Mouse (Mus musculus) heart, embryonic 11.5 days (tissue): Measurements from ENCODE around the gene Anln. TPM values are rescaled to one million over a fixed set of nuclear protein-coding genes. Genes with fewer than 3 reads are reported as not detected.

Source experiments
- ATAC-seq: fragments of 200-750 bp; cut with Nextera tagmentation; replicated peaks from 2 replicates; pipeline ENCODE4 v1.8.0; 2017; ENCODE audit warnings: moderate library complexity; ENCODE audit not compliant: insufficient number of reproducible peaks, low FRiP score, low TSS enrichment
- H3K27ac ChIP-seq: fragments of 300-500 bp; sonication (generic); 2 replicates; pipeline ENCODE4 v1.5.1; 2014; ENCODE audit warnings: mild to moderate bottlenecking, low read depth, low read length
- H3K27me3 ChIP-seq: fragments of 300-500 bp; sonication (generic); 2 replicates; pipeline ENCODE4 v1.6.1; 2014; ENCODE audit warnings: mild to moderate bottlenecking, low read length, mixed read lengths; ENCODE audit not compliant: control insufficient read depth, insufficient read depth
- H3K36me3 ChIP-seq: fragments of 300-500 bp; sonication (generic); 2 replicates; pipeline ENCODE4 v1.6.1; 2014; ENCODE audit warnings: mild to moderate bottlenecking, low read length, moderate library complexity, mixed read lengths; ENCODE audit not compliant: control insufficient read depth, insufficient read depth
- H3K4me1 ChIP-seq: fragments of 300-500 bp; sonication (generic); 2 replicates; pipeline ENCODE4 v1.6.1; 2014; ENCODE audit warnings: low read length; ENCODE audit not compliant: control insufficient read depth, insufficient read depth
- H3K4me2 ChIP-seq: fragments of 300-500 bp; sonication (generic); 2 replicates; pipeline ENCODE4 v1.6.1; 2014; ENCODE audit warnings: mild to moderate bottlenecking, moderate library complexity
- H3K4me3 ChIP-seq: fragments of 300-500 bp; sonication (generic); 2 replicates; pipeline ENCODE4 v1.5.1; 2014; ENCODE audit warnings: low read depth, low read length
- H3K9ac ChIP-seq: fragments of 300-500 bp; sonication (generic); 2 replicates; pipeline ENCODE4 v1.6.1; 2014; ENCODE audit warnings: mild to moderate bottlenecking, low read depth, low read length, moderate library complexity
- H3K9me3 ChIP-seq: fragments of 300-500 bp; sonication (generic); replicated peaks from 2 replicates; pipeline ENCODE4 v1.6.1; 2016; ENCODE audit warnings: low read length; ENCODE audit not compliant: control insufficient read depth
- WGBS: fragments of 180-500 bp; shearing (Covaris S2); extraction: QIAGEN DNeasy Blood & Tissue Kit; methylation state at CpG from one replicate; pipeline ENCODE4 v1.1.7; 2014; ENCODE audit not compliant: insufficient replicate concordance; 5-methylcytosine and 5-hydroxymethylcytosine counted together
- polyA plus RNA-seq: library from polyadenylated mRNA; unstranded; fragments of >200 nt; fragmentation: Nextera tagmentation; extraction: Ambion mirVana; gene quantifications from 2 replicates; pipeline ENCODE4 v1.2.1, GENCODE M21; 2014

Anln gene
- polyA plus RNA-seq, 1 experiment from 2014 or later, result 50.1 TPM

GRCm38 (mm10) chr9:22424196-22424595 lies 35.2 kb upstream of the Anln start:
- WGBS, result 55% methylated on average over 10 of the region's 10 CpGs
- no peaks in the 10 kb centered on the region for H3K36me3 ChIP-seq
- no peak overlapping the region for H3K4me3 ChIP-seq
- peaks cover 14% of the 10 kb centered on the region for H3K4me1 ChIP-seq
- H3K27ac ChIP-seq, result no peak overlapping the region
- no peak overlapping the region for H3K4me2 ChIP-seq
- H3K9me3 ChIP-seq, result no peaks in the 10 kb centered on the region
- ATAC-seq, result no peak
- no peak overlapping the region for H3K9ac ChIP-seq
- H3K27me3 ChIP-seq, result no peaks in the 10 kb centered on the region

GRCm38 (mm10) chr9:22423507-22423906 lies 34.5 kb upstream of the Anln start:
- H3K27ac ChIP-seq, result no peak overlapping the region
- H3K9ac ChIP-seq, result no peak overlapping the region
- WGBS, result 59% methylated on average over 1 of the region's 1 CpGs

GRCm38 (mm10) chr9:22422559-22422958 lies 33.6 kb upstream of the Anln start:
- Histone ChIP-seq H3K9me3 (no peaks in the 10 kb centered on the region), H3K4me3 (no peak overlapping the region), H3K27ac (no peak overlapping the region), H3K4me1 (peaks cover 14% of the 10 kb centered on the region), H3K27me3 (no peaks in the 10 kb centered on the region), H3K4me2 (no peak overlapping the region), H3K36me3 (no peaks in the 10 kb centered on the region), H3K9ac (no peak overlapping the region)
- 41% methylated on average over 1 of the region's 1 CpGs for WGBS
- ATAC-seq, result no peak

More at GRCm38 (mm10) chr9:22423507-22423906, 34.5 kb upstream of the Anln start:
- no peaks in the 10 kb centered on the region for H3K27me3 ChIP-seq
- peaks cover 14% of the 10 kb centered on the region for H3K4me1 ChIP-seq
- no peak for ATAC-seq
- no peak overlapping the region for H3K4me2 ChIP-seq
- H3K9me3 ChIP-seq, result no peaks in the 10 kb centered on the region
- H3K4me3 ChIP-seq, result no peak overlapping the region
- no peaks in the 10 kb centered on the region for H3K36me3 ChIP-seq

GRCm38 (mm10) chr9:22420491-22420890 lies 31.5 kb upstream of the Anln start:
- no peak for ATAC-seq
- no peak overlapping the region for H3K4me2 ChIP-seq
- H3K4me1 ChIP-seq, result peaks cover 14% of the 10 kb centered on the region
- H3K27ac ChIP-seq, result no peak overlapping the region
- WGBS, result 41% methylated on average over 7 of the region's 7 CpGs
- H3K9me3 ChIP-seq, result no peaks in the 10 kb centered on the region
- no peaks in the 10 kb centered on the region for H3K36me3 ChIP-seq
- H3K4me3 ChIP-seq, result no peak overlapping the region
- no peak overlapping the region for H3K9ac ChIP-seq
- H3K27me3 ChIP-seq, result no peaks in the 10 kb centered on the region

- no peak overlapping the region for H3K9ac ChIP-seq
- H3K27ac ChIP-seq, result no peak overlapping the region
- H3K4me2 ChIP-seq, result no peak overlapping the region
- no peaks in the 10 kb centered on the region for H3K27me3 ChIP-seq
- H3K36me3 ChIP-seq, result no peaks in the 10 kb centered on the region
- no peaks in the 10 kb centered on the region for H3K9me3 ChIP-seq
- no peak overlapping the region for H3K4me3 ChIP-seq
- 81% methylated on average over 3 of the region's 3 CpGs for WGBS
- H3K4me1 ChIP-seq, result peaks cover 14% of the 10 kb centered on the region
- no peak for ATAC-seq
Measured at GRCm38 (mm10) chr9:22419877-22420276, 30.9 kb upstream of the Anln start.

GRCm38 (mm10) chr9:22417547-22417946 lies 28.6 kb upstream of the Anln start:
- H3K9ac ChIP-seq, result no peak overlapping the region
- ATAC-seq, result no peak
- no peaks in the 10 kb centered on the region for H3K9me3 ChIP-seq
- no peaks in the 10 kb centered on the region for H3K36me3 ChIP-seq
- WGBS, result 51% methylated on average over 6 of the region's 6 CpGs
- H3K4me1 ChIP-seq, result no peaks in the 10 kb centered on the region
- no peak overlapping the region for H3K4me3 ChIP-seq
- H3K4me2 ChIP-seq, result no peak overlapping the region
- no peak overlapping the region for H3K27ac ChIP-seq
- H3K27me3 ChIP-seq, result no peaks in the 10 kb centered on the region

- Histone ChIP-seq H3K27ac (no peak overlapping the region), H3K27me3 (no peaks in the 10 kb centered on the region), H3K4me2 (no peak overlapping the region), H3K36me3 (no peaks in the 10 kb centered on the region), H3K4me1 (peaks cover 3% of the 10 kb centered on the region; the same call in 1 of the 2 replicates), H3K4me3 (no peak overlapping the region), H3K9me3 (no peaks in the 10 kb centered on the region), H3K9ac (no peak overlapping the region)
- no peak for ATAC-seq
- WGBS, result 53% methylated on average over 3 of the region's 3 CpGs
Measured at GRCm38 (mm10) chr9:22416187-22416586, 27.2 kb upstream of the Anln start.

- no peak within 1 kb of the TSS for H3K27ac ChIP-seq
- peak; percentile 95 for ATAC-seq
- H3K9ac ChIP-seq, result peak within 1 kb of the TSS; percentile 67; the same call in 1 of the 2 replicates
- H3K4me2 ChIP-seq, result peak within 1 kb of the TSS; percentile 79
- no peaks in the 10 kb centered on the region for H3K36me3 ChIP-seq
- no peaks in the 10 kb centered on the region for H3K27me3 ChIP-seq
- H3K4me3 ChIP-seq, result peak within 1 kb of the TSS; percentile 62
- H3K4me1 ChIP-seq, result peaks cover 3% of the 10 kb centered on the region; the same call in 1 of the 2 replicates
- WGBS, result under 1% methylated on average over 43 of the region's 43 CpGs
- no peaks in the 10 kb centered on the region for H3K9me3 ChIP-seq
Measured at GRCm38 (mm10) chr9:22411002-22411857, 22.2 kb upstream of the Anln start, which contains the start of gene 9530077C05Rik. 9530077C05Rik (plus strand) TSS chr9:22411513.
